Mouse (Mus musculus) stomach, postnatal 0 days (tissue): ENCODE results near the gene Grcc10. TPM values are rescaled to one million over a fixed set of nuclear protein-coding genes. Genes with fewer than 3 reads are reported as not detected.

Source experiments
- ATAC-seq: fragments of 200-750 bp; cut with Nextera tagmentation; 2 replicates; pipeline ENCODE4 v1.8.0; 2017; ENCODE audit not compliant: low FRiP score, low TSS enrichment
- DNase-seq: peaks from one replicate; pipeline ENCODE4 v3.0.0-alpha.2; 2016; ENCODE audit warnings: low spot score
- H3K27ac ChIP-seq: fragments of 300-500 bp; sonication (generic); replicated peaks from 2 replicates; pipeline ENCODE4 v1.5.1; 2014; ENCODE audit warnings: mild to moderate bottlenecking, control low read depth
- H3K27me3 ChIP-seq: fragments of 300-500 bp; sonication (generic); 2 replicates; pipeline ENCODE4 v1.6.1; 2014; ENCODE audit warnings: low read length; ENCODE audit not compliant: control insufficient read depth, insufficient read depth
- H3K36me3 ChIP-seq: fragments of 300-500 bp; sonication (generic); 2 replicates; pipeline ENCODE4 v1.6.1; 2014; ENCODE audit warnings: low read length, mixed read lengths; ENCODE audit not compliant: control insufficient read depth, insufficient read depth
- H3K4me1 ChIP-seq: fragments of 300-500 bp; sonication (generic); replicated peaks from 2 replicates; pipeline ENCODE4 v1.6.1; 2014; ENCODE audit warnings: antibody characterized with exemption; ENCODE audit not compliant: control insufficient read depth, insufficient read depth
- H3K4me2 ChIP-seq: fragments of 300-500 bp; sonication (generic); replicated peaks from 2 replicates; pipeline ENCODE4 v1.6.1; 2014; ENCODE audit warnings: low read depth, mild to moderate bottlenecking, control low read depth, moderate library complexity
- H3K4me3 ChIP-seq: fragments of 300-500 bp; sonication (generic); 2 replicates; pipeline ENCODE4 v1.5.1; 2014; ENCODE audit warnings: low read depth, low read length, control low read depth
- H3K9ac ChIP-seq: fragments of 300-500 bp; sonication (generic); 2 replicates; pipeline ENCODE4 v1.6.1; 2014; ENCODE audit warnings: mild to moderate bottlenecking, low read length, control low read depth, mixed read lengths
- H3K9me3 ChIP-seq: fragments of 300-500 bp; sonication (generic); 2 replicates; pipeline ENCODE4 v1.6.1; 2016; ENCODE audit warnings: low read length; ENCODE audit not compliant: control insufficient read depth
- CTCF ChIP-seq: IDR thresholded peaks from 2 replicates; pipeline ENCODE4 v1.5.1; 2016; ENCODE audit warnings: antibody characterized with exemption, low read depth, mild to moderate bottlenecking, moderate library complexity
- EP300 ChIP-seq: optimal IDR thresholded peaks from 2 replicates; pipeline ENCODE3; 2016; ENCODE audit warnings: antibody characterized with exemption
- WGBS: fragments of 180-500 bp; shearing (Covaris S2); extraction: QIAGEN DNeasy Blood & Tissue Kit; methylation state at CpG from one replicate; pipeline ENCODE4 v1.1.7; 2014; 5-methylcytosine and 5-hydroxymethylcytosine counted together
- polyA plus RNA-seq: library from polyadenylated mRNA; unstranded; fragments of >200 nt; fragmentation: Nextera tagmentation; extraction: Ambion mirVana; gene quantifications from 2 replicates; pipeline ENCODE4 v1.2.1, GENCODE M21; 2015

Grcc10 gene
- polyA plus RNA-seq, 1 experiment from 2014 or later = 292 TPM

- Histone ChIP-seq H3K27ac (no peak overlapping the region), H3K4me2 (no peak overlapping the region), H3K36me3 (no peaks in the 10 kb centered on the region), H3K9me3 (no peaks in the 10 kb centered on the region), H3K4me3 (no peak overlapping the region), H3K9ac (0 out of 2 replicates have a peak overlapping the region, but pooled peaks have one; percentile 4), H3K4me1 (no peaks in the 10 kb centered on the region; the same call in 1 of the 2 replicates), H3K27me3 (no peaks in the 10 kb centered on the region)
- TF ChIP-seq CTCF (no peak), EP300 (no peak)
- DNase-seq = peak; percentile 46
- WGBS = 56% methylated on average over 19 of the region's 19 CpGs
- peak; percentile 28; the same call in 1 of the 2 replicates for ATAC-seq
These were observed 8.5 kb downstream of the Grcc10 start for GRCm38 (mm10) chr6:124732476-124733370.

DNA sequence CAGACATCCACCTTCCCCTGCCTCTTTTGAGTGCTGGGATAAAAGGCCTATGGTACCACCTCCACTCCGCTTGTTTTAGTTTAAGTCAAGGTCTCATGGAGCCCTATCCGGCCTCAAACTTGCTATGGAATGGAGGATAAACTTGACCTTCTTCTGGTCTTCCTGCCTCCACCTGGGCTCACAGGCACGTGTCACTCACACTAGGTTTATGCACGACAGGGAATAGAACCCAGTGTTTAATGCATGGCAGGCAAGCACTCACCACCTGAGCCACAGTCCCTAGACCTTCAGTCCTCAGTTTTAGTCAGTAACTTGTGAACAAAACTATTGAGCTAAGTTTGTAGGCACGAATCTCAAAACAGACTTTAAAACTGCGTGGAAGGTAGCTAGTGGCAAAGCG is 10.1 kb downstream of the Grcc10 start:
- ATAC-seq = no peak
- WGBS = 85% methylated on average over 7 of the region's 7 CpGs
- no peak overlapping the region for H3K9ac ChIP-seq

DNA sequence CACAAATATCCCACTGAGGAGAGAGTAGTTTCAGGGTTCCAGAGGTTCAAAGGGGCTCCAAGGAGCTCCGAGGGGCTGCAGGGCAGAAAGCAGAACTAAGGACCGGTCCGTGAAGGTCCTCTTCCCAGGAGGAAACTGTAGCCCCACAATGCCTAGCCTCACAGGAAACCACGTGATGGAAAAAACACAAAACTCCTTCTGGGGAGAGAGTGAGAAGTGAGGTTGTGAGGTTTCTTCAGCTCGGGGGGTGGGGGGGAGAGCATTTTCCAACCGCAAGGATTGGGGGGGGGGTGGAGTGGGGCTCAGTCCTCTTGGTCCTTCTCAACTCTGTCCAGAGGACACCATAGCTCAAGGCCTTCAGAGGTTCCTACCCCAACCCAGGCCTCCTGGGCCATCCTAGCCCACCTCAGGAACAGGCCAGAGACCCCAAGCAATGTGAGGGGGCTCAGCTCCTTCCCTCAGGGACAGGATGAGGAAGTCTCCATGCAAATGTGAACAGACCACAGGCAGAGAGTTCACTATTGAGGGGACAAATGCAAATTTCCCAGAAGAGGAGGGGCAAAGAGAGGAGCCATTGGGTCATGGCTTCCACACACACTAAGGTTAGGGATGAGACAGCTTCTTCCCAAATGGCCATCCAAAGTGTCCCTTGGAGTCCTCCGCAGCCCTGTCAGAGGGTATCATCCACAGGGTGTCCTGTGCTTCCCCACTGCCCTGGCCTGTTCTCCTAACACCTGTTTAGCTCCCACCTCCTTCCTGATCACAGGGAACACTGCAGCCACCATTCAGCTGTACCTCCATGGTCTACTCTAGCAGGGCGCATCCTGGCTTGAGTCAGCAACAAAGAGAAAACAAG is 11.1 kb downstream of the Grcc10 start:
- no peak for TF ChIP-seq EP300
- no peak for TF ChIP-seq CTCF
- Histone ChIP-seq H3K4me2 (no peak overlapping the region), H3K27ac (no peak overlapping the region), H3K4me1 (no peaks in the 10 kb centered on the region; the same call in 1 of the 2 replicates), H3K9me3 (no peaks in the 10 kb centered on the region), H3K27me3 (no peaks in the 10 kb centered on the region), H3K9ac (no peak overlapping the region), H3K36me3 (no peaks in the 10 kb centered on the region), H3K4me3 (no peak overlapping the region)
- ATAC-seq (no peak), DNase-seq (no peak)
- WGBS = 78% methylated on average over 8 of the region's 8 CpGs

More for the DNA sequence above, 10.1 kb downstream of the Grcc10 start:
- Histone ChIP-seq H3K27me3 (no peaks in the 10 kb centered on the region), H3K27ac (no peak overlapping the region), H3K4me3 (no peak overlapping the region), H3K4me2 (no peak overlapping the region), H3K9me3 (no peaks in the 10 kb centered on the region), H3K4me1 (no peaks in the 10 kb centered on the region; the same call in 1 of the 2 replicates), H3K36me3 (no peaks in the 10 kb centered on the region)
- DNase-seq = no peak
- no peak for TF ChIP-seq CTCF
- TF ChIP-seq EP300 = no peak

GRCm38 (mm10) chr6:124728621-124729020 is 12.6 kb downstream of the Grcc10 start:
- Histone ChIP-seq H3K27ac (no peak overlapping the region), H3K4me3 (no peak overlapping the region), H3K9ac (no peak overlapping the region), H3K36me3 (no peaks in the 10 kb centered on the region; the same call in 1 of the 2 replicates), H3K4me1 (no peaks in the 10 kb centered on the region; the same call in 1 of the 2 replicates), H3K4me2 (no peak overlapping the region), H3K27me3 (no peaks in the 10 kb centered on the region), H3K9me3 (no peaks in the 10 kb centered on the region)
- TF ChIP-seq EP300 = no peak
- WGBS = 80% methylated on average over 10 of the region's 10 CpGs
- 0 out of 2 replicates have a peak, but pooled peaks have one; percentile 24 for ATAC-seq
- no peak for DNase-seq

- H3K4me3 ChIP-seq = no peak overlapping the region
- no peak overlapping the region for H3K4me2 ChIP-seq
- H3K9ac ChIP-seq = no peak overlapping the region
- no peaks in the 10 kb centered on the region for H3K27me3 ChIP-seq
- TF ChIP-seq CTCF (no peak), EP300 (no peak)
- no peaks in the 10 kb centered on the region; the same call in 1 of the 2 replicates for H3K36me3 ChIP-seq
- H3K9me3 ChIP-seq = no peaks in the 10 kb centered on the region
- DNase-seq (no peak), ATAC-seq (no peak)
- no peak overlapping the region for H3K27ac ChIP-seq
- 90% methylated on average over 10 of the region's 10 CpGs for WGBS
- no peaks in the 10 kb centered on the region for H3K4me1 ChIP-seq
These were observed 16.7 kb downstream of the Grcc10 start for GRCm38 (mm10) chr6:124724472-124724871.
